ENCODE assay signal across 31 mouse cellular contexts in genomic region chr11:51202726-51203125, GRCm38 (mm10). TPM values are rescaled to one million over a fixed set of nuclear protein-coding genes. Genes with fewer than 3 reads are reported as not detected.
DNase-seq lines count a peak whose midpoint lies in the region; ATAC-seq lines count a peak whose summit lies in the region.
"Had no signal": no experiment of that assay in that cellular context is flagged by ENCODE, and none has a peak within 500 bp of the region (broad histone marks: within the 10 kb centered on the region; RNA-seq: fewer than 3 reads in every experiment).

No protein-coding gene starts in this region.

- H3K27me3 ChIP-seq in liver, embryonic 11.5 days (replicated peaks; ENCODE audit: control insufficient read depth, insufficient read depth, low read length): no peaks in the 10 kb centered on the region
- H3K27me3 ChIP-seq: forebrain, embryonic 13.5 days; heart, embryonic 12.5 days; heart, embryonic 15.5 days had no signal

- H3K4me1 ChIP-seq in liver, embryonic 11.5 days (replicated peaks; ENCODE audit: control insufficient read depth, insufficient read depth, low read length): no peaks in the 10 kb centered on the region
- H3K4me1 ChIP-seq: forebrain, embryonic 10.5 days; forebrain, embryonic 13.5 days; heart, embryonic 12.5 days; heart, embryonic 15.5 days; hindbrain, embryonic 10.5 days had no signal

- ATAC-seq in liver, embryonic 11.5 days (replicated peaks; ENCODE audit: low FRiP score): no peak
- ATAC-seq: CD4-positive, CD25-positive, alpha-beta regulatory T cell, adult 4 months; forebrain, embryonic 13.5 days; forebrain, embryonic 16.5 days; hindbrain, postnatal 0 days; inflammation-experienced regulatory T-cells, adult 6 months; intestine, embryonic 16.5 days had no signal

- WGBS in liver, embryonic 11.5 days: 80% methylated on average over 5 of the region's 5 CpGs

- no peaks in the 10 kb centered on the region for H3K9me3 ChIP-seq in liver, embryonic 11.5 days (ENCODE audit: control insufficient read depth, low read length)

- H3K36me3 ChIP-seq in liver, embryonic 11.5 days (ENCODE audit: control insufficient read depth, insufficient read depth, low read length): no peaks in the 10 kb centered on the region
- H3K36me3 ChIP-seq: forebrain, embryonic 10.5 days; heart, embryonic 12.5 days; heart, embryonic 15.5 days; hindbrain, embryonic 10.5 days had no signal

- H3K4me2 ChIP-seq in liver, embryonic 11.5 days: no peak overlapping the region
- H3K4me2 ChIP-seq: forebrain, embryonic 13.5 days; heart, embryonic 12.5 days; heart, embryonic 15.5 days; hindbrain, embryonic 14.5 days had no signal

- H3K4me3 ChIP-seq in liver, embryonic 11.5 days (ENCODE audit: low read depth, low read length): no peak overlapping the region
- H3K4me3 ChIP-seq: forebrain, embryonic 10.5 days; forebrain, embryonic 13.5 days; heart, embryonic 12.5 days; heart, embryonic 15.5 days; hindbrain, embryonic 10.5 days had no signal

- H3K9ac ChIP-seq in liver, embryonic 11.5 days (ENCODE audit: low read depth, low read length): no peak overlapping the region
- H3K9ac ChIP-seq: forebrain, embryonic 13.5 days; heart, embryonic 12.5 days; heart, embryonic 15.5 days; hindbrain, embryonic 14.5 days had no signal

- DNase-seq in adrenal gland, adult 2 months: peak; percentile 27
- no peak for DNase-seq in adrenal gland, postnatal 25 days
- peak; percentile 21 for DNase-seq in ES-CJ7 (ENCODE audit: low read depth, low spot score)
- DNase-seq in R1 (ENCODE audit: low read depth, low spot score): peak; percentile 51
- DNase-seq in liver, embryonic 11.5 days (ENCODE audit: low spot score): no peak
- no peak for DNase-seq in layer of hippocampus, postnatal 25 days (ENCODE audit: extremely low spot score in 1 of 2, low spot score in 1 of 2)
- DNase-seq: adrenal gland, adult 8-10 months; B cell, adult 2 months; cerebellum, adult 18-20 months; cerebellum, adult 9-10 months; cerebellum, postnatal 14 days; gastrocnemius, postnatal 25 days; heart, adult 18-20 months; heart, postnatal 10 days; heart, postnatal 36 days; kidney, adult 18-20 months; kidney, adult 9 months had no signal

- no peak overlapping the region for H3K27ac ChIP-seq in liver, embryonic 11.5 days (ENCODE audit: low read depth, low read length)
- H3K27ac ChIP-seq: forebrain, embryonic 10.5 days; forebrain, embryonic 13.5 days; heart, embryonic 15.5 days; hindbrain, embryonic 10.5 days; hindbrain, embryonic 14.5 days; hindbrain, postnatal 0 days had no signal

RNA-seq across cellular contexts. Expression of gene Gm12569, which starts 17.5 kb away (rescaled TPM):
- not detected for total RNA-seq in adrenal gland, adult 2 months (2021)
- polyA plus RNA-seq in adrenal gland, adult 2 months (2012; rRNA removed): not detected in 2 replicates
- total RNA-seq in adrenal gland, postnatal 25 days (2021): not detected in 2 replicates
- polyA plus RNA-seq in liver, embryonic 11.5 days (2014; fragmentation: Nextera tagmentation; extraction: Ambion mirVana): not detected in 2 replicates
- total RNA-seq in layer of hippocampus, postnatal 25 days (2021): not detected
- total RNA-seq: adrenal gland, adult 8-10 months; gastrocnemius, adult 8-10 months; gastrocnemius, postnatal 25 days; heart, adult 18-20 months; heart, postnatal 10 days; heart, postnatal 36 days; hindbrain, postnatal 0 days had no signal
- polyA plus RNA-seq: CD4-positive, CD25-positive, alpha-beta regulatory T cell, adult 4 months; embryonic facial prominence, embryonic 11.5 days; embryonic facial prominence, embryonic 14.5 days; forebrain, embryonic 10.5 days; forebrain, embryonic 13.5 days; forebrain, embryonic 16.5 days; heart, embryonic 12.5 days; heart, embryonic 15.5 days; hindbrain, embryonic 10.5 days; hindbrain, embryonic 14.5 days; hindbrain, postnatal 0 days; inflammation-experienced regulatory T-cells, adult 6 months; intestine, embryonic 16.5 days had no signal

RNA-seq across cellular contexts. Expression of gene Clk4, which starts 58.8 kb away (rescaled TPM):
- total RNA-seq in adrenal gland, adult 2 months (2021): 100 to 1,000 TPM in 1 of 2 experiments, 10 to 100 TPM in 1; 64.9 to 108 TPM
- 5.3 and 6.8 TPM in 2 replicates for polyA plus RNA-seq in adrenal gland, adult 2 months (2012; rRNA removed)
- total RNA-seq in adrenal gland, postnatal 25 days (2021): 111 and 129 TPM in 2 replicates
- polyA plus RNA-seq in liver, embryonic 11.5 days (2014; fragmentation: Nextera tagmentation; extraction: Ambion mirVana): 92.7 and 93.0 TPM in 2 replicates
- 100 to 1,000 TPM; 105 to 127 TPM for total RNA-seq in layer of hippocampus, postnatal 25 days (2021)

Comparison
In these comparisons a context has a peak if more than half of its experiments do, and no peak if none do; other contexts are left out.
1. DNase-seq: peak in adrenal gland, adult 2 months (single experiment), ES-CJ7 (single experiment) and R1 (single experiment); none in adrenal gland, postnatal 25 days (single experiment), liver, embryonic 11.5 days (single experiment) and layer of hippocampus, postnatal 25 days (0 of 2).